Mouse (Mus musculus) hindbrain, embryonic 11.5 days (tissue): ENCODE measurements around the gene Oxct2a. TPM values are rescaled to one million over a fixed set of nuclear protein-coding genes. Genes with fewer than 3 reads are reported as not detected.
A peak's percentile ranks its signal among the peaks of the same experiment; 100 is the strongest.
"Not testable (repeated sequence)": the region's sequence is repeated elsewhere in the genome, so short reads cannot be mapped to it uniquely, and the experiment has no call there.

Source experiments
- ATAC-seq: fragments of 200-750 bp; cut with Nextera tagmentation; 2 replicates; pipeline ENCODE4 v1.8.0; 2017; ENCODE audit warnings: mild to moderate bottlenecking, moderate TSS enrichment, moderate library complexity; ENCODE audit not compliant: low FRiP score
- DNase-seq: peaks from one replicate; pipeline ENCODE4 v3.0.0-alpha.2; 2015; ENCODE audit warnings: low spot score
- H3K27ac ChIP-seq: fragments of 300-500 bp; sonication (generic); 2 replicates; pipeline ENCODE4 v1.5.1; 2014; ENCODE audit warnings: mild to moderate bottlenecking, low read depth, low read length
- H3K27me3 ChIP-seq: fragments of 300-500 bp; sonication (generic); 2 replicates; pipeline ENCODE4 v1.6.1; 2014; ENCODE audit warnings: mild to moderate bottlenecking, low read length, moderate library complexity, mixed read lengths; ENCODE audit not compliant: control insufficient read depth, insufficient read depth
- H3K36me3 ChIP-seq: fragments of 300-500 bp; sonication (generic); 2 replicates; pipeline ENCODE4 v1.6.1; 2014; ENCODE audit warnings: mild to moderate bottlenecking, low read length, moderate library complexity, mixed read lengths; ENCODE audit not compliant: control insufficient read depth, insufficient read depth
- H3K4me1 ChIP-seq: fragments of 300-500 bp; sonication (generic); replicated peaks from 2 replicates; pipeline ENCODE4 v1.6.1; 2014; ENCODE audit warnings: low read length, mixed read lengths; ENCODE audit not compliant: control insufficient read depth, insufficient read depth
- H3K4me2 ChIP-seq: fragments of 300-500 bp; sonication (generic); replicated peaks from 2 replicates; pipeline ENCODE4 v1.6.1; 2014; ENCODE audit warnings: mild to moderate bottlenecking, low read depth, low read length
- H3K4me3 ChIP-seq: fragments of 300-500 bp; sonication (generic); 2 replicates; pipeline ENCODE4 v1.5.1; 2014; ENCODE audit warnings: low read depth, low read length
- H3K9ac ChIP-seq: fragments of 300-500 bp; sonication (generic); 2 replicates; pipeline ENCODE4 v1.6.1; 2014; ENCODE audit warnings: low read depth, low read length
- H3K9me3 ChIP-seq: fragments of 300-500 bp; sonication (generic); 2 replicates; pipeline ENCODE4 v1.6.1; 2016; ENCODE audit warnings: low read length; ENCODE audit not compliant: control insufficient read depth
- WGBS: fragments of 180-500 bp; shearing (Covaris S2); extraction: QIAGEN DNeasy Blood & Tissue Kit; methylation state at CpG from one replicate; pipeline ENCODE4 v1.1.7; 2014; 5-methylcytosine and 5-hydroxymethylcytosine counted together
- polyA plus RNA-seq: library from polyadenylated mRNA; unstranded; fragments of >200 nt; fragmentation: Nextera tagmentation; extraction: Ambion mirVana; gene quantifications from 2 replicates; pipeline ENCODE4 v1.2.1, GENCODE M21; 2014

Oxct2a gene
- polyA plus RNA-seq, 1 experiment from 2014 or later: not detected

- Histone ChIP-seq H3K27me3 (no peaks in the 10 kb centered on the region), H3K36me3 (peaks cover 25% of the 10 kb centered on the region), H3K27ac (no peak overlapping the region), H3K9ac (no peak overlapping the region), H3K4me2 (no peak overlapping the region), H3K4me3 (no peak overlapping the region), H3K9me3 (no peaks in the 10 kb centered on the region), H3K4me1 (no peaks in the 10 kb centered on the region)
- ATAC-seq (no peak), DNase-seq (no peak)
- 95% methylated on average over 7 of the region's 7 CpGs for WGBS
Measured at GRCm38 (mm10) chr4:123292989-123293388, 30.4 kb downstream of the Oxct2a start.

- Histone ChIP-seq H3K4me1 (no peaks in the 10 kb centered on the region), H3K4me2 (no peak overlapping the region), H3K27me3 (no peaks in the 10 kb centered on the region), H3K27ac (no peak overlapping the region), H3K4me3 (no peak overlapping the region), H3K36me3 (peaks cover 23% of the 10 kb centered on the region), H3K9me3 (no peaks in the 10 kb centered on the region), H3K9ac (no peak overlapping the region)
- ATAC-seq (no peak), DNase-seq (no peak)
- 91% methylated on average over 3 of the region's 3 CpGs for WGBS
Measured at GRCm38 (mm10) chr4:123292390-123292789, 31.0 kb downstream of the Oxct2a start.

- no peaks in the 10 kb centered on the region for H3K9me3 ChIP-seq
- H3K4me3 ChIP-seq: no peak overlapping the region
- ATAC-seq: no peak
- no peak overlapping the region for H3K9ac ChIP-seq
- H3K27me3 ChIP-seq: no peaks in the 10 kb centered on the region
- H3K4me2 ChIP-seq: no peak overlapping the region
- H3K27ac ChIP-seq: no peak overlapping the region
- DNase-seq: no peak
- peaks cover 16% of the 10 kb centered on the region for H3K36me3 ChIP-seq
- peaks cover 10% of the 10 kb centered on the region for H3K4me1 ChIP-seq
- WGBS: 90% methylated on average over 12 of the region's 12 CpGs
Measured at GRCm38 (mm10) chr4:123289038-123289437, 34.4 kb downstream of the Oxct2a start.

GRCm38 (mm10) chr4:123286790-123287189, 36.6 kb downstream of the Oxct2a start:
- 91% methylated on average over 2 of the region's 2 CpGs for WGBS
- Histone ChIP-seq H3K4me3 (no peak overlapping the region), H3K36me3 (peaks cover 8% of the 10 kb centered on the region)

GRCm38 (mm10) chr4:123284731-123285624, 38.5 kb downstream of the Oxct2a start:
- ATAC-seq (no peak), DNase-seq (no peak)
- Histone ChIP-seq H3K27me3 (no peaks in the 10 kb centered on the region), H3K9ac (peak overlapping the region; percentile 19; the same call in 1 of the 2 replicates), H3K36me3 (peaks cover 5% of the 10 kb centered on the region; the same call in 1 of the 2 replicates), H3K9me3 (no peaks in the 10 kb centered on the region), H3K4me1 (peaks cover 12% of the 10 kb centered on the region), H3K27ac (no peak overlapping the region), H3K4me3 (peak overlapping the region; percentile 50), H3K4me2 (peak overlapping the region; percentile 78)
- 83% methylated on average over 6 of the region's 6 CpGs for WGBS

More at GRCm38 (mm10) chr4:123286790-123287189, 36.6 kb downstream of the Oxct2a start:
- Histone ChIP-seq H3K27ac (no peak overlapping the region), H3K4me1 (peaks cover 12% of the 10 kb centered on the region), H3K4me2 (no peak overlapping the region), H3K9me3 (no peaks in the 10 kb centered on the region), H3K27me3 (no peaks in the 10 kb centered on the region), H3K9ac (no peak overlapping the region)
- ATAC-seq (no peak), DNase-seq (no peak)

- H3K9ac ChIP-seq: peak overlapping the region; percentile 35
- ATAC-seq: peak; percentile 6; the same call in 1 of the 2 replicates
- not testable (repeated sequence) for H3K27ac ChIP-seq, H3K9me3 ChIP-seq, H3K36me3 ChIP-seq, H3K27me3 ChIP-seq
- WGBS: 2% methylated on average over 10 of the region's 15 CpGs
- peak overlapping the region; percentile 78 for H3K4me2 ChIP-seq
- H3K4me3 ChIP-seq: peak overlapping the region; percentile 50
- peak; percentile 38 for DNase-seq
- H3K4me1 ChIP-seq: peaks cover 12% of the 10 kb centered on the region
Measured at GRCm38 (mm10) chr4:123283675-123284064, 39.8 kb downstream of the Oxct2a start.

- H3K36me3 ChIP-seq, H3K9me3 ChIP-seq, H3K27ac ChIP-seq, H3K27me3 ChIP-seq: not testable (repeated sequence)
- peak; percentile 36 for DNase-seq
- H3K4me1 ChIP-seq: peaks cover 12% of the 10 kb centered on the region
- H3K4me3 ChIP-seq: peak overlapping the region; percentile 50
- H3K9ac ChIP-seq: peak overlapping the region; percentile 40; the same call in 1 of the 2 replicates
- H3K4me2 ChIP-seq: peak overlapping the region; percentile 78
- under 1% methylated on average over 44 of the region's 55 CpGs for WGBS
- ATAC-seq: peak; percentile 77
Measured at GRCm38 (mm10) chr4:123282915-123283674, 40.3 kb downstream of the Oxct2a start.

GRCm38 (mm10) chr4:123282500-123282899, 40.9 kb downstream of the Oxct2a start:
- H3K27ac ChIP-seq: no peak overlapping the region

More at GRCm38 (mm10) chr4:123282500-123282899, 40.9 kb downstream of the Oxct2a start:
- H3K9me3 ChIP-seq: no peaks in the 10 kb centered on the region
- peak; percentile 92 for DNase-seq
- H3K27me3 ChIP-seq: no peaks in the 10 kb centered on the region
- peak overlapping the region; percentile 78 for H3K4me2 ChIP-seq
- H3K4me3 ChIP-seq: peak overlapping the region; percentile 50
- ATAC-seq: peak; percentile 94
- peaks cover 12% of the 10 kb centered on the region for H3K4me1 ChIP-seq
- H3K9ac ChIP-seq: peak overlapping the region; percentile 40; the same call in 1 of the 2 replicates
- WGBS: under 1% methylated on average over 25 of the region's 25 CpGs
- H3K36me3 ChIP-seq: no peaks in the 10 kb centered on the region
